Mouse (Mus musculus) left cerebral cortex, postnatal 14 days (tissue): ENCODE measurements around the gene Plac1. TPM values are rescaled to one million over a fixed set of nuclear protein-coding genes. Genes with fewer than 3 reads are reported as not detected.

ENCODE experiments used
- microRNA-seq, 2 experiments: library from miRNA; unstranded; fragments of <30 nt; microRNA quantifications; one replicate each; pipeline ENCODE4 v1.2.0; 2022
- total RNA-seq, 2 experiments: library from RNA; stranded (reverse); gene quantifications; 2 replicates each; pipeline ENCODE4 v1.2.3; 2021

The Plac1 gene
- total RNA-seq, 2 experiments from 2014 or later = not detected

Small RNA genes lying within 50 kb of the gene (microRNA-seq; reads per million reads assigned to microRNA genes)
- gene Mir322 (1,675 to 2,612 reads per million in 2 experiments), gene Mir351 (643 to 1,701 reads per million in 2 experiments), gene Mir450-1 (1.1 to 1.3 reads per million in 2 experiments), gene Mir450-2 (0.67 to 0.79 reads per million in 2 experiments), gene Mir450b (8.8 to 12.4 reads per million in 2 experiments), gene Mir503 (50.2 to 66.2 reads per million in 2 experiments), gene Mir542 (78.1 to 94.2 reads per million in 2 experiments)

Other genes starting within 250 kb of the Plac1 start
- gene Fam122b, start 29.7 kb upstream of the Plac1 start, total RNA-seq = 1 to 10 TPM; 3.3 to 4.4 TPM
- gene Fam122c, start 33.3 kb upstream of the Plac1 start, total RNA-seq = not detected
- 10 to 100 TPM; 13.3 to 15.7 TPM for gene Mospd1, start 130.4 kb upstream of the Plac1 start, total RNA-seq
- gene Etd, start 194.8 kb upstream of the Plac1 start, total RNA-seq = not detected